Mouse (Mus musculus) thymus, postnatal 4 days (tissue): ENCODE data around the gene Rasgrp4.

Experiments used
- DNase-seq: peaks from one replicate; pipeline ENCODE4 v3.0.0; 2021

Gene Rasgrp4

DNA sequence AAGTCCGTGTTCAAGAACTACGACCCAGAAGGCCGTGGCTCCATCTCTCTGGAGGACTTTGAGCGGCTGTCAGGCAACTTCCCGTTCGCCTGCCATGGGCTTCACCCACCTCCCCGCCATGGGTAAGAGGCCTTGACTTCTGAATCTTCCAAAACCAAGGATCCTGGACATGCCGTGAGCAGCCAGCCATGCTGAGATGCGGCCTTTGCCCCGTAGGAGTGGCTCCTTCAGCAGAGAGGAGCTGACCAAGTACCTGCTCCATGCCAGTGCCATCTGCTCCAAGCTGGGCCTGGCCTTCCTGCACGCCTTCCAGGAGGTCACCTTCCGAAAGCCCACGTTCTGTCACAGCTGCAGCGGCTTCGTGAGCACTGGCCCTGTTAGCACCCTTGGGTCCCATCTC is 14.1 kb downstream of the Rasgrp4 start:
- no peak for DNase-seq

DNA sequence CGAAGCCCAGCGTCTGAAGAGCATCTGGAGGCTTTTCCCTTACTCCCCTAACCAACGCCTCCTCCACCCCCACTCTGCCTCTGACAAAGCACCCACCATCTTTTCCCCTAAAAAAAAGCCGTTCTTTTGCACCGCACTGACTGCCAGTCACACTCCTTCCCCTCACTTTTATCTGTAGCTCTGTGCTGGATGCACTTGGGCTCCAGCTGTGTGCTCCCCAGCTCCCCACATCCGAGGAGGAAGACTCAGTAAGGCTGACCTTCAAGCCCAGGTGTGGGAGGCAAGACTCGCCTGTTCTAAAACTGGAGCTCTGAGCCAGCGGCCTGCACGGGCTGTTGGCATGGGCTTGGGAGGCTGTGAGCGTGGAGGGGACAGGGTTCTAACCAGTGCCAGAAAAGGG is 16.8 kb downstream of the Rasgrp4 start:
- DNase-seq = no peak

DNA sequence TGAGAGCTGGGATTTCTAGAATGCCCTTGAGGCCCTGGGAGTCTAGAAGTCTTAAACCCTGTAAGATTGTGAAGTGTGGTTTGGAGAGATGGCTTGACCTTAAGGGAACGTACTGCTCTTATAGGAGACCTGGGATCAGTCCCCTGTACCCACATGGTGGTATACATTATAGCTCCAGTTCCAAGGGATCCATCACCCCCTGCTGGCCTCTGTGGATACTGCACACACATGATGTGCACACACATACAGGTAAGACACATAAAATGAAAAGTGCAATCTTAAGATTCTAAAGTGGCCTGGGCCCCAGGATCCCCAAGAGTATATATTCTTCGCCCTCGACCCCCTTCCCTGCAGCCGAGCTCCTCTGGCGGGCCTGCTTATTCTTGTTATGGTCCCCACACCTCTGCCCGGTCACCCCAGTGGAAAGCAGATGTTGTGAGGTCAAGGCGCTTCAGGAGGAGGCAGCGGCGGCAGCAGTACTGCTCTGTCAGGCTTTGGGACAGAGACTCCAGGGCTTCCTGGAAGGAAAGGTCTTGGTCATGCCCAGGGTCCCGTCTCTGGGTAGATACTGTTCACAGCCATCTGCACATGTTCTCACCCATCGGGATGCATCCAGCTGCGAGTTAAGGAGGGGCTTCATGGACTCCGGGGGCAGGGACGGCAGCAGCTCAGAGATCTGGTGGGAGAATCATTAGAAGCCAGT is 19.5 kb downstream of the Rasgrp4 start:
- peak; percentile 63 for DNase-seq

DNA sequence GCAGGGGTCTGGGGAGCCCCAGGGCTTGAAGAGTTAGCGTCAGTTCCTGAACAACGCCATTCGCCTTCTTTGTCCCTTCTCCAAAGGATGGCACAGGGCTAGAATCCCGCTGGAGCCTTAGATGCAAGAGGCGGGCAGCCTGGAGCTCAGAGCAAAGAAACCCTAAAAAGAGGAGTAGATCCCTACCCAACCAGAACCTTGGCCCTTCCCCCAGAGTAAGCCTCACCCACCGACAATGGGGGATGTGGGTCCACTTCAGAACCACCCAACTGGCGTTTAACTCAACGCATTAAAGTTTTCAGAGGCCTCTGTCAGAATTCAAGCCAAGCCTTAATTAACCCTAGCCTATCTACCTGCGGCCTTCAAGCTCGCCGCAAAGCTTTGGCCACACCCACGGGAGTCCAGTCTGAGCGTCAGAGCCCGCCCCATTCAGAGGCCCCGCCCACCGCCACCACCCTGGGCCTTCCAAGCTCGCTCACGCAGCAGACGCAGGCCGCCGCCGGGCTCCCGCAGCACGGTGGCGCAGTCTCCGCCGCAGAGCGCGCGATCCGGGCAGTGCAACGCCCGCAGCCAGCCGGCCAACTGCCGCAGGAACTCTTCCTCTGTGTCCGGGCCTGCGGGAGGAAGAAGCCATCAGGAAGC is 20.7 kb downstream of the Rasgrp4 start:
- peak; percentile 92 for DNase-seq

DNA sequence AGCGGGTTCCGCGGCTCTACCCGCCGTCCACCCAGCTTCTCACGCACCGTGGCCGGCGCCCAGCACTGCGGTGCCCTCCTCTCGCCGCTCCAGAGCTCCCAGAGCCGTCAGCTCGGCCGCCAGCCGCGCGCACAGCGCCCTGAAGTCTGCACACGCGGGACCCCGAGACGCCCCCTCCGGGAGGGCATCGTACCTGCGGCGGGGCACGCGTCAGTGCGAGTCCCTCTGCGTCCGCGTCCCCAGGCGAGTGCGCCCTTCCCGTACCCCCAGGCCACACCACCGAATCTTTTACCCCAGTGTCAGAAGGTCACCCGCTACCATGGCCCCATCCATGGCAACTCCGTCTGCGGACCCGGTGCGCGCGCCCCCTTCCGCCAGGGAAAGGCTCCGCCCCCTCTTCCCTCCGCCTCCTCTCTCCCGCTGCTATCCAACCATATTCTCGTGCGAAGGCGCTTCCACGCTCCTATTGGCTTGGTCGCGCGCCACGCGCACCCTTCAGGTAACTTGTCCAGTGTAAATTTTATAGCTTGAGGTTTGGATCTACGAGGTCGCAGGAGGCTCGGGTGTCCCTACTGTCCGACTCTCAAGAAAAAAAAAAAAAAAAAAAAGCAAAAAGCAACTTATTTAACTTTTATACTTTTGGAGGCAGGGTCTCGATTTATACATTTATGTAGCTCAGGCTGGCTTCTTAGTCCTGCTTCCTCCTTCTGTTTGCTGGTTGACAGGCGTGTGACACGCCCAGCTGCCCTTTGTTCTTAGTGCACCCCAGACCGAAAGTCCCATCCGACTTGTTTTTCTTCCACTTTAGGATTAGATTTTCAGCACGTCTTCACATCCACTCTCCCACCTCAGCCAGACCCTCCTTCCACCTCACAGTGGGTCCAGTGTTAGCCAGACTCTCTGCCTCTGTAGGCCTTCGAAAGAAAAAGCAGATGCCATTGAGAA is 21.5 kb downstream of the Rasgrp4 start, which contains the start of gene Fam98c:
Gene Fam98c, minus strand, starts transcription at position 397 of the 945 bp plus-strand sequence.
- DNase-seq = peak; percentile 89

DNA sequence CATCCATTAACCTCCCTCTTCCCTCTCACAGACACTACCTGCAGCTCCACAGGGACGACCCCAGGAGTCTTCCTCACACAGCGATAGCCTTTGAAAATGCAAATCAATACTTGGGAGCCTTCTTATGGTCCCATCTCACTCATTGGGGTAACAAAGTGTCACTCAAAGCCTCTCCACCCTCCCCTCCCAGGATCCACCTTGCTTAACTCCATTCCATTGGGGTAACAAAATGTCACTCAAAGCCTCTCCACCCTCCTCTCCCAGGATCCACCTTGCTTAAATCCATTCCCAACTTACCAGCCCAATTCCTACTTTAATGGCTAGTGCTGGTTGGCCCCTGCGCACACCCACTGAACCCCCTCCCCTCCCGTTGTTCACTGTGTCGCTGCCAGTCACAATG is 23.6 kb downstream of the Rasgrp4 start:
- no peak for DNase-seq

DNA sequence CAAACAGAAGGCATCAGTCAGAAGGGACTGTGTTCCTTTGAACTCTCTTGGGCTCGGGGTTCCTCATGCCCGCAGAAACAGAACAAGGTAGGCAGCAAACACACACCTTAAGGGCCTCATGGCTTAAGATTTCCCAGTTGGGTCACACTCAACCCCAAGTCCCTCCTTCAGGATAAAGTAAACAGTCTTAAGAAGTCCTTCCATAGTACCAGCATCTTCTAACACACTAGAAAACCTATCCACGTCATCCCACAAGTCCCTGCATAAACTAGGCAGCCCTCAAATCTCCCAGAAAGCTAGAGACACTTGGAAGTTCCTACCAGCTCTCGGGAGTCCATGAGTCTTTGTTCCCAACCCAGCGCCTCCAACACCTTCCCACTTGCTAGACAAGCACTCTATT is 27.6 kb downstream of the Rasgrp4 start:
- DNase-seq = no peak

DNA sequence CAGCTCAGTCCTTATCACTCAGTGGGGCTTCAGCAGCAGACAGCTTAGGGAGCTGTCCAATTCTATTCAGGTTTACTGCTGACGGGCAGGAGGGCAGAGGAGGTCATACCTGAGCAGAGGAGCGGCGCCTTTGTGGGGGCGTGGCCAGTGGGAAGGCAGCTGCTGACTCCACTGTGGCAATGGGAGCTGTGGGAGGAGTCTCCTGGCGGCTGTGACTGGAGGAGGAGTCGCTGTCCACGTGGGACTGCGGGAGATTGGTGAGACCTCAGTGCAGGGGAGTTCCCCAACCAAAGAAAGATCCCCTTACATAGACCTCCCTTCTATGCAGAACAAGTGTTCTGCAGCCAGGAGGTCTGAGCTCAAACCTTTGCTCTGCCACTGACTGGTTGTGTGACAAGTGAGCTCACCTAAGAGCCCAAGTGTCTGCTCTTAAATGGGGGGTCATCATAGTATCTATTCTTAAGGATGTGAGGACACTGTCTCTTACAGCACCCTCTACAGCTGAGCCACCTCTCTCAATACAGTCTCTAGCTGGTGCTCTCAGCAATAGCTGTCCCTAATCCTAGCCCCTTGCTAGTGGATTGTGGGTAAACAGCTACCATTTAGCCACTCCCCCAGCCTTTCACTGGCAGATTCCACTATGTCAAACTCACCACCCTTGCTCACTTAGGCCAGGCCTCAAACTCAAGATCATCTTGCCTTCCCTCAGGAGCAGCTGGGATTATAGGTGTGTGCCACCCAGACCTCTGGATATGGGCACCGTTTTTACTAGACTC is 28.3 kb downstream of the Rasgrp4 start:
- DNase-seq = peak; percentile 67

DNA sequence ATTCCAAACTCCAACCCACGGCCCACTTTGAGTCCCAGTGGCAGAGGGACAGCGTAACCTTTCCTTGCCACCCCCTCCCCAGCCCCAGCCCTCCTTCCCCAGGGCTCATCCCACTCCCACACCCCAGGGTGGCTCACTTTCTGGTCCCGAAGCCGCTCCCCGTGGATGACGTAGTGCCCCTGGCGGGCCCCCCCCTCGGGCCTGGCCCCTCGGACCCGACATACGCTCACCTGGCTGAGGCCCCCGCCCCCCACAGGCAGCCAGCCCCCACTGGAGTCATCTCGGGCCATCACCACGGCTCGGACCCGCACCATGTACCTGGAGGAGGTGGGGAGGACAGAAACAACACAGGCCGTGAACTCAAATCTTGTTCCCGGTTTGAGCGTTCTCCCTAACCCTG is 33.0 kb downstream of the Rasgrp4 start:
- no peak for DNase-seq

DNA sequence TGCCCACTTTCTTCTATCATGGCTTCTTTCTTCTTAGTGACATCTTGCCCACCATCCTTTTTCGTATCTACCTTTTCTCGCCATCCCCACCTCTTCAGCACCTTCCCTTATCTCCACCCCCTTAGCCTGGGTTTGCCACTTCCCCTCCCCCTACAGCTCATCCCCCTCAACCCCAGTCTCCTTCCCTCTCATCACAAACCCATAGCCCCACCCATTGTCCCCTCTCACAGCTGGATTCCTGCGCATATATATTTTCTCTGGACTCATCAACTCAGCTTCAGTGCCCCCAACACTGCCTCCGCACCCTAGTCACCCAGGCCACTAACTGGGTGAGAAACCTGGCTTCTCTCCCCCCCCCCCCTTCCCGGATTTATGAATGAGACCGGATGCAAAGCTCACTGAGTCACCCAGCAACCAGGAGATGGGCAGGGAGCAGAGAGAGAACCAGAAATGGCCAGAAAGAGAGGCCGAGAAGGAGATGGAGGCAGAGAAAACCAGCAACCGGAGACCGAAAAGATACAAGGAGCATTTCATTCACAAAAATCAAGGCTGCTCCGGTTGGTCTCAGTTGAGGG is 33.6 kb downstream of the Rasgrp4 start:
- no peak for DNase-seq

DNA sequence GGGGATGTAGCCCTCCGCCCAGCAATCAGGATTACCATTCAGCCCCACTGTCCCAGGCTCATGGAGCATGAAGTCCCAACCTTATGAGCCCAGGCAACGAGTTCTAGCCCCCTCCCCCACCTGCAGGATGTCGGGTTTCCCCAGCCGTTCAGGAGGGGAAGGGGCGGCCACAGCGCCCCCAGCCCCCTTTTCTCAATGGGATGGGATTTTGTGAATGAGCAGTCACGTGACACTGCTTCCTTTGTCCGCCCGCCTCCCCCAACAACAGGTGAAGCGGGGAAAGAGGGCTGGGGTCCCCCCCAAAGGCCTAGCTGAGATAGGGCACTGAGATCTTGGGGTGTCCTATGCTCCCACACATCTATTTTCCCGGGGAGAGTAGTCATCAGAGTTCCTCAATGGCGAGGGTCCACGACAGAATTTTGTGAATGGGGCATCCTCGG is 34.2 kb downstream of the Rasgrp4 start:
- peak; percentile 43 for DNase-seq

DNA sequence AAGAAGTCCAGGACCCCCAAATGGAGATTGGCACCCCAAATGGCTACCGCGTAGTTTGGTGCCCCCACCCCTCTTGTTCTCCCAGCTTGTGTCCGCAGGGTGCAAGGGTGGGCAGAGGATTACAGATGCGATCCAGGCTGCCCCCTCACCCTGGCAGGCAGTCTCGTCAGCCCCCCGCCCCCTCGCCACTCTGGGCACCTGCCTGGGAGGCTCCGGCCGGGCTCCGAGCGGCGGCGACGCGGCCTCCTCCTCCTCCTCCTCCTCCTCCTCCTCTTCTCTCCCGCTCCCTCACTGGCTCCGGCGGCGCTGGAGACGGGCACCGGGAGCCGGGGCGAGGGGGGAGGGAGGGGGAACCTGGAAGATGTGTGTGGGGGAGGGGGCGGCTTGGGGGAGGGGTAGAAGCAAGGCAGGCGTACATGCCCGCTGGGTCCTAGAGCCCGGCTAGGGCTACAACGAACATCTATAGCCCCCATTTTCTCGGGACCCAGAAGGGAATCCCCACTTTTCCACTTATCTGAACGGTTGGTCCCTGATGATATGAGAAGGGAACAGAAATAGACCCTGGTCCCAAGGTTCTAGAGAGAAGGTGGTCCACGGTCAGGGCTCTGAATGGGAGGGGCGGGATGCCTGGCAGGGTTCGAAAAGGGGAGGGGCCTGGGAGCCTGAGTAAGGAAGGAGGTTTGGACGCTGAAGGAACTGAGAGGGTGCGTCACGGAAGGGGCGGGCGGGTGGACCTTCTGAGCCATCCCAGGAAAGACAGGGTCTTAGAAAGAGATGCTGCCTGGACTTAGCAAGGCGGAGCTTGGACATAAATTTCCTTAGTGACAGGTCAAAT is 34.8 kb downstream of the Rasgrp4 start:
- peak; percentile 52 for DNase-seq

DNA sequence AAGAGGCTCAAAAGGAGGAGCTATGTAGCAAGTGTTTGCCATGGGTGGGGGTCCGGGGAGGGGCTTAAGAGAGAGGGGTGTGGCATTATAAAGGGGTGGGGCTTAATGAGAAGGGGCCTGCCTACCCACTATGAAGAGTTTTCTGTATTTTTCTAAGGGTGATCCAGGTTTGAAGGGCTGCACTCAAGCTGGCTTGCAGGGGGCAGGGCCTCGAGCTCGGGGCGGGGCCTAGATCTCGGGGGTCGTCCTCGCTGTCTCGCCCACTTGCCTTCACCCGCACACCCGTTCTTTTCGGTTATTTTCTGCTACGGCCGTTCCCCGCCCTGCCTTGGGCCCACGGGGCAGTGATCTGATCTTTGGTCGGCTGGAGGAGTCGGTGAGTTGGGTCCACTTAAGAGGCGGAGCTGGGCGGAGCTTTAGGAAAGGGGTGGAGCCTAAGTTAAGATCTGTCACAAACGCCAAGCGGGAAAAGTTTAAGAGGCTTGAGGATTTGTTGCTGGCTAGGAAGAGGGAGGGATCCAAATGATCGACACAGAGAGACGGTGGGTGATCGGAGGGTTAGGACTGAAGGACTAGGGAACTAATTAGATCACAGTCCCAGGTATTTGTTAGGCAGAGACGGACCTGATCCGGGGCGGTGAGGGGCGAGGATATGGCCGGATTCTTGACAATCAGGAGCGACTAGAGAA is 35.6 kb downstream of the Rasgrp4 start, which contains the start of the genes Ggn and Spred3:
Gene Ggn, plus strand, starts transcription at position 145 of the 689 bp plus-strand sequence.
Gene Spred3, minus strand, starts transcription at position 346 of the 689 bp plus-strand sequence.
- DNase-seq = peak; percentile 52

DNA sequence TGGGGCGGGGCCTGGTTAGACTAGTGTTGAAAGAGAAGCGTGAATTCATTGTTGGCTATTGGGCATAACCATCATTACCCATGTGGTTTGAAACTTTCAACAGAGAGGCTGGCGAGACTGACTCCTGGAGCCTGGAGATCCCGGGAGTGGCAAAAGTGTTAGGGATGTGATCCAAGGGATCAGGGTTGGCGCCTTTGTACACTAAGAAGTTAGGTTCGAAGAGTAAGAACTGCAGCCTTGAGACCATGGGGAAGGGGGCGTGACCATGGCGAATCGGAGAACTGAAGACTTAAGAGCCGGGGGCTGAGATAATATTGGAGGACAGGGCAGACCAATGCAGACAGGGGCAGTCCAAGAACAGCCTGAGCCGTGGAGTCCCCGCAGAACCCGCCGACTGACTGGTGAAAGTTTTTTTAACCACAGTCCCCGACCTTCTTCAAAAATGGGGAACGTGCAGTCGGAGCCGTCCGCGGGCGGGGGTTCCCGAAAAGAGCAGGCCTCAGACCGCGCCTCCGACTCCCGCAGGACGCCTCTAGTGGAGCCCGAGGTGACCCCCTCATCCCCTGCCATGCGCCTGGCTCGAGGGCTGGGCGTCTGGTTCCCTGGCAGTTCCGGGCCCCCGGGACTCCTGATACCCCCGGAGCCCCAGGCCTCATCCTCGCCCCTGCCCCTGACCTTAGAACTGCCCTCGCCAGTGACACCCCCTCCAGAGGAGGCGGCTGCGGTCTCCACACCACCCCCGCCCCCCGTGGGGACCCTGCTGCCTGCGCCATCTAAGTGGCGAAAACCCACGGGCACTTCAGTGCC is 36.3 kb downstream of the Rasgrp4 start:
- peak; percentile 47 for DNase-seq

DNA sequence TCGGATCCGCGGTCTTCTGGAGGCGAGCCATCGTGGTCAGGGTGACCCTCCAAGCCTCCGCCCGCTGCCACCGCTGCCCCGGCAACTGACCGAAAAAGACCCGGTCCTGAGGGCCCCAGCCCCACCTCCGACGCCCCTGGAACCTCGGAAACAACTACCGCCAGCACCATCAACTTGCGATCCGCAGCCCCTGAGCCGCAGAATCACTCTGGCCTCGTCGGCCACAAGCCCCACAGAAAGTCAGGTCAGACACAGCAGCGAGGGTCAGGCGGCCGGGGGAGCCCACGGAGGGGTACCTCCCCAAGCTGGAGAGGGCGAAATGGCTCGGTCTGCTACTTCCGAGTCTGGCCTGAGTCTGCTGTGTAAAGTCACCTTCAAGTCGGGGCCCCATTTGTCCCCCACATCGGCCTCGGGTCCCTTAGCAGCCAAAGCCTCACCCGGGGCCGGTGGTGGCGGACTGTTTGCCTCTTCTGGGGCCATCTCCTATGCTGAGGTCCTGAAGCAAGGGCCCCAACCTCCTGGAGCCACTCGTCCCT is 37.0 kb downstream of the Rasgrp4 start:
- no peak for DNase-seq

DNA sequence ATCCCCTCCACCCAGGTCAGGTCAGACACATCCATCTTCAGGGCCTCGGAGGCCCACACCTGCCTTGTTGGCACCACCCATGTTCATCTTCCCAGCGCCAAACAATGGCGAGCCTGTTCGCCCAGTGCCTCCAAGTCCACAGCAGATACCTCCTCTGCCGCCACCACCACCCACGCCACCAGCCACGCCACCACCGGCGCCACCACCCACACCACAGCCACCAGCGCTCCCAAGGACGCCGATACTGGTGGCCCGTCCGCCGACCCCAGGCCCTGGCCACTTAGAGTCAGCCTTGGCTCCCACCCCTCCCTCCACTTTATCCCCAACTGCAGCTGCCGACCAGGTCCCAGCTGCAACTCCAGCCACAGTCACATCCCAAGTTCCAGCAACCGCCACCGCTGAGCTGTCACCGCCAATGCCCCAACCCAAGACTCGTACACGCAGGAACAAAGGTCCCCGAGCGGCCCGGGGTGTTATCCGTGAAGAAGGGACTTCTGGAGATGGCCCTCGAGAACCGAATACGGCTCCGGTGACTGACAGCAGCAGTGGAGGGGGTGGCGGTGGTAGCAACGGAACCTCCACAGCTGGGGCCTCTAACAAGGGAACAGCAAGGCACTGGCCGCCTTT is 37.9 kb downstream of the Rasgrp4 start:
- peak; percentile 26 for DNase-seq

DNA sequence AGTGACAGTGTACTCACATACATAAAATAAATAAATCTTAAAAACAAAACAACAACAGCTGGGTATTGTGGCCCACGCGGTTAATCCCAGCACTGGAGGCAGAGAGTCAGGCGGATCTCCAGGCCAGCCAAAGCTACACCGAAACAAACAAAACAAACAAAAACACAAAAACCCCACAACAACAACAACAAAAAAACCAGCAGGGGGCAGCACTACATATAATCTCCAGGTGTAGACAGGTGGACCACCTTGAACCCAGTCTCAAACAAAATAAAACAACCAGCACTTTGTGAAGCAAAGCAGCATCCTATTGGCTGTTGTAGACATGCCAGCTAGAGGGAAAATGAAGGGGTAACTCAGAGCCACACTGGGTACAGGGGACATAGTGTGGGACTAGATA is 43.5 kb downstream of the Rasgrp4 start:
- peak; percentile 41 for DNase-seq

DNA sequence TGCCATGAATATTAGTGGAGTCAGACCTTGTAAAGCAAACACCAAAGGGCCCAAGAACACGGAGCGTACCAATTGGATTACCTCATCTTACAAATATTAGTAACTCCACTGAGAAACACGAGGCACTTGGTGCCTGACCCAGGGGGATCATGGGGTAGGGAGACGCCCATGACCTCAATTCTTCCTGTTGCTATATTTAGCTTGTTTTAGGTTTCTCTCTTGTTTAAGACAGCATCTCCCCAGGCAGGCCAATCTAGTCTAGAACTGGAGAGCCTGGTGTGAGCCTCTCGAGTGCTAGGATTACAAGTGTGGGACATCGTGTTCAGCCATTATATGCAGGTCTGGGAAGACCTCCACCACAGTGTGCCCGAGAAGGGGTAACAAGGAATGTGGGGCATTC is 44.7 kb downstream of the Rasgrp4 start:
- peak; percentile 15 for DNase-seq
